Mouse (Mus musculus) heart, postnatal 25 days (tissue): Measurements from ENCODE around the gene Rpia. TPM values are rescaled to one million over a fixed set of nuclear protein-coding genes. Genes with fewer than 3 reads are reported as not detected.

Experiments used
- total RNA-seq, 2 experiments: library from RNA; stranded (reverse); gene quantifications; 2 replicates each; pipeline ENCODE4 v1.2.3; 2021

Gene Rpia
- total RNA-seq, 2 experiments from 2014 or later: 11.3 to 13.9 TPM

Other genes with a start within 250 kb of the Rpia start
- gene Eif2ak3, start 52.3 kb upstream of the Rpia start, total RNA-seq: 1 to 10 TPM; 7.9 to 9.3 TPM
- not detected for gene Tex37, start 126.7 kb upstream of the Rpia start, total RNA-seq
- not detected for gene Foxi3, start 164.3 kb upstream of the Rpia start, total RNA-seq